Mouse (Mus musculus) neutrophil, adult 5-6 weeks (primary cell): ENCODE data around the gene Lgi2. TPM values are rescaled to one million over a fixed set of nuclear protein-coding genes. Genes with fewer than 3 reads are reported as not detected.

Experiments
- total RNA-seq: library from RNA; stranded (forward); fragments of 200-1000 nt; gene quantifications from 2 replicates; pipeline ENCODE4 v1.2.3, GENCODE M21; 2017

Gene Lgi2
- total RNA-seq, 1 experiment from 2014 or later = not detected

Other genes with a start within 250 kb of the Lgi2 start
- not detected in 2 replicates for gene Sod3, start 202.7 kb downstream of the Lgi2 start, total RNA-seq
- not detected in 2 replicates for gene Ccdc149, start 94.9 kb downstream of the Lgi2 start, total RNA-seq
- 12.7 and 13.6 TPM in 2 replicates for gene Sepsecs, start 103.2 kb upstream of the Lgi2 start, total RNA-seq
- gene Pi4k2b, start 175.1 kb upstream of the Lgi2 start, total RNA-seq = 6.3 and 12.8 TPM in 2 replicates
- gene Zcchc4, start 208.9 kb upstream of the Lgi2 start, total RNA-seq = 16.5 and 17.8 TPM in 2 replicates